Comparison of ENCODE assay signal across 24 mouse cellular contexts in the genomic region with DNA sequence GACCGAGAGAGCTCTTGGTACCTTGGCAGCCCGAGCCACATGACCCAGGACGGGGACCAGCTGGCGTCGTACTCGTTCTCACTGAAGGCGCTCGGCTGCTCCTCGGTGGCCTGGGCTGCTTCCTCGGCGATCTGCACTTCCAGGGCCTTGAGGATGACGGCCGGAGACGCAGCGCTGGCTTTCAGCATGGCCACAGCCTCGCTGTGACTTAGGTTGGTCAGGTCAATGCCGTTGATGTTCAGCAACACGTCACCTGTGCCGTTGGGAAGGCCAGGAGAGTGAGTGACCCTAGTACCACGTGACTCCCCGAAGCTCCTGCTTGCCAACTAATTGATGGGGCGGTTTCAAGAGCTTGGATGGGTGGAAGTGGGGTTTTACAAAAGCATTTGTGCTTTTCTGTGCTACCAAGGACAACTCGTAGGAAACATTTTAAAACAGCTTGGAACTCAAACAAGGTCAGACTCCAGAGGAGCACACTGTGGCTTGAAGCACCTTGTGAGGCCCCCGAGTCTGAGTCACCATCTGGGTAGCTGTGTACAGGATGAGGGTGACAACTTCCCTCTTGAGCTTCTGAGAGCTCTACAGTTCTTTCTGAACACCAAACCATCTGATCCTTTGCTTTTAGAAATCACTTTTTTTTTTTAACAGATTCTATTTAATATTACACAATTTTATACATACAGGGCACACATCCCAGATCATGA. TPM values are rescaled to one million over a fixed set of nuclear protein-coding genes. Genes with fewer than 3 reads are reported as not detected.
DNase-seq lines count a peak whose midpoint lies in the region; ATAC-seq lines count a peak whose summit lies in the region.
"Had no signal": no experiment of that assay in that cellular context is flagged by ENCODE, and none has a peak within 500 bp of the region (broad histone marks: within the 10 kb centered on the region; RNA-seq: fewer than 3 reads in every experiment).

No protein-coding gene starts in this region.

- H3K4me1 ChIP-seq in lung, embryonic 16.5 days (replicated peaks; ENCODE audit: control insufficient read depth, insufficient read depth, low read length): no peaks in the 10 kb centered on the region
- no peaks in the 10 kb centered on the region for H3K4me1 ChIP-seq in intestine, embryonic 16.5 days (ENCODE audit: control insufficient read depth, insufficient read depth, low read length)
- H3K4me1 ChIP-seq: embryonic facial prominence, embryonic 15.5 days; liver, embryonic 13.5 days had no signal

- H3K9ac ChIP-seq in lung, embryonic 16.5 days (ENCODE audit: low read length): no peak overlapping the region
- H3K9ac ChIP-seq in intestine, embryonic 16.5 days (ENCODE audit: low read depth, low read length): no peak overlapping the region
- H3K9ac ChIP-seq: embryonic facial prominence, embryonic 15.5 days; forebrain, postnatal 0 days; liver, embryonic 13.5 days; lung, embryonic 14.5 days; neural tube, embryonic 13.5 days had no signal

- no peak overlapping the region for H3K4me3 ChIP-seq in lung, embryonic 16.5 days (ENCODE audit: low read length)
- H3K4me3 ChIP-seq in intestine, embryonic 16.5 days (ENCODE audit: low read length): no peak overlapping the region
- H3K4me3 ChIP-seq: embryonic facial prominence, embryonic 15.5 days; hindbrain, embryonic 13.5 days; left cerebral cortex, adult 2 months; liver, embryonic 13.5 days; megakaryocyte, embryonic 14.5 days; neural tube, embryonic 13.5 days had no signal

- no peaks in the 10 kb centered on the region for H3K27me3 ChIP-seq in lung, embryonic 16.5 days (ENCODE audit: control insufficient read depth, insufficient read depth, low read depth, low read length)
- no peaks in the 10 kb centered on the region for H3K27me3 ChIP-seq in intestine, embryonic 16.5 days (replicated peaks; ENCODE audit: control insufficient read depth, insufficient read depth, low read length)
- H3K27me3 ChIP-seq: embryonic facial prominence, embryonic 15.5 days; hindbrain, embryonic 13.5 days; liver, embryonic 13.5 days; megakaryocyte, embryonic 14.5 days; neural tube, embryonic 13.5 days had no signal

- no peak overlapping the region for H3K27ac ChIP-seq in lung, embryonic 16.5 days (ENCODE audit: low read length)
- no peak overlapping the region for H3K27ac ChIP-seq in intestine, embryonic 16.5 days (ENCODE audit: low read length)
- H3K27ac ChIP-seq: embryonic facial prominence, embryonic 15.5 days; hindbrain, embryonic 13.5 days; liver, embryonic 13.5 days; neural tube, embryonic 13.5 days had no signal

- H3K4me2 ChIP-seq in lung, embryonic 16.5 days (ENCODE audit: low read depth, low read length): no peak overlapping the region
- no peak overlapping the region for H3K4me2 ChIP-seq in intestine, embryonic 16.5 days (ENCODE audit: low read depth, low read length)
- H3K4me2 ChIP-seq: embryonic facial prominence, embryonic 15.5 days; heart, embryonic 11.5 days; hindbrain, embryonic 13.5 days; liver, embryonic 13.5 days; lung, embryonic 14.5 days; neural tube, embryonic 13.5 days had no signal

- 0 out of 2 replicates have a peak, but pooled peaks have one; percentile 37 for ATAC-seq in lung, embryonic 16.5 days (ENCODE audit: low read depth)
- no peak for ATAC-seq in intestine, embryonic 16.5 days
- no peak for ATAC-seq in megakaryocyte, adult 5-6 weeks (ENCODE audit: poor library complexity, severe bottlenecking)
- ATAC-seq: forebrain, postnatal 0 days; inflammation-experienced regulatory T-cells, adult 6 months had no signal

- DNase-seq in lung, postnatal 10 days: no peak
- peak; percentile 50 for DNase-seq in adrenal gland, postnatal 10 days
- peak; percentile 75 to 78 for DNase-seq in cerebellum, adult 18-20 months
- peak; percentile 80 to 81 for DNase-seq in cerebellum, postnatal 25 days
- no peak for DNase-seq in kidney, postnatal 14 days
- DNase-seq: forebrain, postnatal 0 days; kidney, adult 9 months; liver, embryonic 13.5 days; lung, embryonic 14.5 days; midbrain, embryonic 14.5 days; right cerebral cortex, postnatal 14 days; spleen, adult 18-20 months; thymus, adult 18-20 months; thymus, postnatal 4 days had no signal

- WGBS in lung, embryonic 16.5 days: 60% methylated on average over 24 of the region's 24 CpGs
- 77% methylated on average over 24 of the region's 24 CpGs for WGBS in intestine, embryonic 16.5 days

- H3K36me3 ChIP-seq in lung, embryonic 16.5 days (ENCODE audit: control insufficient read depth, insufficient read depth, low read length): peaks cover 52% of the 10 kb centered on the region
- H3K36me3 ChIP-seq in intestine, embryonic 16.5 days (ENCODE audit: control insufficient read depth, insufficient read depth, low read length): peaks cover 13% of the 10 kb centered on the region

- H3K9me3 ChIP-seq in lung, embryonic 16.5 days (ENCODE audit: control insufficient read depth, low read length): no peaks in the 10 kb centered on the region
- no peaks in the 10 kb centered on the region for H3K9me3 ChIP-seq in intestine, embryonic 16.5 days (ENCODE audit: control insufficient read depth, low read length)
- H3K9me3 ChIP-seq: embryonic facial prominence, embryonic 15.5 days; hindbrain, embryonic 13.5 days; liver, embryonic 13.5 days; megakaryocyte, embryonic 14.5 days; neural tube, embryonic 13.5 days had no signal

RNA-seq across cellular contexts. Expression of a gene that starts 51.9 kb away (rescaled TPM):
- 19.7 and 19.8 TPM in 2 replicates for polyA plus RNA-seq in lung, embryonic 16.5 days (2015; fragmentation: Nextera tagmentation; extraction: Ambion mirVana)
- 10 to 100 TPM; 17.0 to 18.3 TPM for total RNA-seq in adrenal gland, postnatal 10 days (2021)
- 15.2 and 16.6 TPM in 2 replicates for polyA plus RNA-seq in intestine, embryonic 16.5 days (2015; fragmentation: Nextera tagmentation; extraction: Ambion mirVana)
- 5.0 and 6.8 TPM in 2 replicates for total RNA-seq in megakaryocyte, adult 5-6 weeks (2015)
- total RNA-seq in megakaryocyte, adult 5-6 weeks (2017): 9.7 and 10.4 TPM in 2 replicates

RNA-seq across cellular contexts. Expression of a gene that starts 52.4 kb away (rescaled TPM):
- 118 and 120 TPM in 2 replicates for polyA plus RNA-seq in lung, embryonic 16.5 days (2015; fragmentation: Nextera tagmentation; extraction: Ambion mirVana)
- 100 to 1,000 TPM; 145 to 159 TPM for total RNA-seq in adrenal gland, postnatal 10 days (2021)
- polyA plus RNA-seq in intestine, embryonic 16.5 days (2015; fragmentation: Nextera tagmentation; extraction: Ambion mirVana): 136 and 151 TPM in 2 replicates
- 126 and 134 TPM in 2 replicates for total RNA-seq in megakaryocyte, adult 5-6 weeks (2015)
- 107 and 113 TPM in 2 replicates for total RNA-seq in megakaryocyte, adult 5-6 weeks (2017)

Comparison
In these comparisons a context has a peak if more than half of its experiments do, and no peak if none do; other contexts are left out.
1. DNase-seq: peak in adrenal gland, postnatal 10 days (single experiment), cerebellum, adult 18-20 months (2 of 2) and cerebellum, postnatal 25 days (2 of 2); none in lung, postnatal 10 days (single experiment) and kidney, postnatal 14 days (single experiment).